Mouse (Mus musculus) small intestine, adult 2 months (tissue): ENCODE data around the gene Bhlhe40.

Source experiments
- CTCF ChIP-seq: fragments of 200-500 bp; IDR thresholded peaks from 2 replicates; pipeline ENCODE4 v1.5.1; 2012; ENCODE audit warnings: low read depth, mild to moderate bottlenecking, control low read depth, inconsistent platforms, low read length, moderate library complexity, mixed read lengths; ENCODE audit not compliant: insufficient replicate concordance, insufficient read length; ENCODE audit errors: extremely low read depth
- POLR2A ChIP-seq: fragments of 200-500 bp; IDR thresholded peaks from 2 replicates; pipeline ENCODE4 v1.6.1; 2012; ENCODE audit warnings: low read depth, mild to moderate bottlenecking, control low read depth, inconsistent platforms, low read length, moderate library complexity

DNA sequence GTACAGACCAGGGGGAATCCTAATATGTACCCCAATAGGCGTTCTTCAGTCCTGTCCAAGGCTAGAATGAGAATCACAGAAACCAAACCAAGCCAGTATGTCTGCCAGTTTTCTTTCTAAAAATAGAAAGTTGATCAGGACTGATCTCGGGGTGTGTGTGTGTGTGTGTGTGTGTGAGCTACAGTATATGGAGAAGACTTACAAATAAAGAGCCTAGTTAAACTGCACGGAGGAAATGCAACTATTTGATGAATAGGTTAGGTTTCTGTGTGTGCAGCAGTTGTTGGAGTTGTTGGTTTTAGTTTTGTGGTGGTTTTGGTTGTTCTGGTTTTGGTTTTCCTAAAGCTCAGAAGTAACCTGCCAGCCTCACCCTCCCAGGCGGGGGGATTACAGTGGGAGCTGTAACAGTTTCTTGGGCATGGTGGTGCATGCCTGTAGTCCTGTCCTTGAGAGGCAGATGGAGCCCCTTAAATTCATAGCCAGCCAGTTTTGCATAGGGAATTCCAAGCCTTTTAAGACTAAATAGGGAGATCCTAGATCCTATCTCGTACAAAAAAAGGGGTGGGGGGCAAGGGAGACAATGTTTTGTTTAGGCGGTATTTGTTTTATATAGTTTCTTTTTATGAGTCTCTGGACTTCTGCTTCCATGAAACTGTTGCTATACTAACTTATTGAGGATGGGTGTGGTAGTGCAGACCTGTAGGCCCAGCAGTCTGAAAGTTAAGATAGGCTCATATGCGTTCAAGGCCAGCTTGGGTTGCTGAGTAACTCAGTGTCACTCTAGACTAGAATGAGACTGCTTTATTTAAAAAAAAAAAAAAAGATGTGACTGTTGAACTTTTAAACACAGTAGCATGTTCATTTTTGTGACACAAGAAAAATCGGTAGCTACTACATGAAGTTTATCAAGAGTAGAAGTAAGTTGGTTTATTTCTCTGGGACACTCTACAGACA, 3.1 kb downstream of the Bhlhe40 start:
- TF ChIP-seq POLR2A (no peak), CTCF (no peak)
